31 mouse cellular contexts compared by ENCODE assay signal in the genomic region with DNA sequence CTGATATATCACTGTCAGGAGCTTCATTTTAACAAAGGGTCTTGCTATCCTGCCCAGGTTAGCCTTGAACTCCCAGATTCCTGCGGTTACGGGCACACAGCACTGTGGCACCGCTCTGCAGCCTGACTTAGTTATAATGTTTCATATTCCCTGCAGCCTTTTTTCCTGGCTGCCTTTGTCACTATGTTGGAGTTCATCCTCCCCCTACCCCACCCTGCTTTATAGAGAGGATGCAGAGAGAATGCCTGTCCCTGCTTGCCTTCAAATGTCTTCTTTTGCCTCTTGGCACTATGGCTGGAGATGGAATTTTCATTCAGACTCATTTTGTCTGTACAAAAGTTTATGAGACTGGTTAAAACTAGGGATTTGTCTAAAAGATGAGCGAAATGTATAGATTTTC.
"Had no signal": no experiment of that assay in that cellular context is flagged by ENCODE, and none has a peak within 500 bp of the region (broad histone marks: within the 10 kb centered on the region; RNA-seq: fewer than 3 reads in every experiment).

No protein-coding gene starts in this region.

- H3K27me3 ChIP-seq: limb, embryonic 12.5 days; limb, embryonic 13.5 days; limb, embryonic 15.5 days; liver, embryonic 12.5 days; liver, embryonic 13.5 days; liver, embryonic 15.5 days; lung, embryonic 15.5 days; midbrain, embryonic 12.5 days; midbrain, embryonic 13.5 days; midbrain, embryonic 15.5 days had no signal

- H3K36me3 ChIP-seq: limb, embryonic 12.5 days; limb, embryonic 13.5 days; limb, embryonic 15.5 days; liver, embryonic 12.5 days; liver, embryonic 13.5 days; liver, embryonic 15.5 days; lung, embryonic 15.5 days; midbrain, embryonic 10.5 days; midbrain, embryonic 12.5 days; midbrain, embryonic 13.5 days; midbrain, embryonic 15.5 days had no signal

- H3K4me1 ChIP-seq: limb, embryonic 12.5 days; limb, embryonic 13.5 days; limb, embryonic 15.5 days; liver, embryonic 12.5 days; liver, embryonic 13.5 days; liver, embryonic 15.5 days; lung, embryonic 15.5 days; midbrain, embryonic 10.5 days; midbrain, embryonic 12.5 days; midbrain, embryonic 13.5 days; midbrain, embryonic 15.5 days had no signal

- H3K9me3 ChIP-seq: limb, embryonic 12.5 days; limb, embryonic 13.5 days; limb, embryonic 15.5 days; liver, embryonic 12.5 days; liver, embryonic 13.5 days; liver, embryonic 15.5 days; lung, embryonic 15.5 days; midbrain, embryonic 10.5 days; midbrain, embryonic 12.5 days; midbrain, embryonic 13.5 days; midbrain, embryonic 15.5 days had no signal

- H3K4me3 ChIP-seq: left cerebral cortex, adult 2 months; limb, embryonic 12.5 days; limb, embryonic 13.5 days; limb, embryonic 15.5 days; liver, embryonic 12.5 days; liver, embryonic 13.5 days; liver, embryonic 15.5 days; lung, embryonic 15.5 days; megakaryocyte, embryonic 14.5 days; midbrain, embryonic 10.5 days; midbrain, embryonic 12.5 days; midbrain, embryonic 13.5 days; midbrain, embryonic 15.5 days; myocyte had no signal

- DNase-seq: left cerebral cortex, postnatal 4 days; liver; liver, embryonic 13.5 days; liver, postnatal 0 days; lung, adult 18-20 months; lung, adult 2 months; lung, embryonic 14.5 days; lung, postnatal 10 days; lung, postnatal 14 days; lung, postnatal 36 days; lung, postnatal 4 days; midbrain, embryonic 14.5 days had no signal

- ATAC-seq: liver, embryonic 12.5 days; liver, postnatal 0 days; lung, postnatal 0 days; midbrain, embryonic 13.5 days; midbrain, embryonic 15.5 days; midbrain, embryonic 16.5 days had no signal

- H3K27ac ChIP-seq: left cerebral cortex, adult 2 months; limb, embryonic 12.5 days; limb, embryonic 13.5 days; limb, embryonic 15.5 days; liver, embryonic 12.5 days; liver, embryonic 13.5 days; liver, embryonic 14.5 days; liver, embryonic 15.5 days; lung, embryonic 15.5 days; macrophage; midbrain, embryonic 10.5 days; midbrain, embryonic 12.5 days; midbrain, embryonic 13.5 days; midbrain, embryonic 15.5 days had no signal

- H3K9ac ChIP-seq: limb, embryonic 12.5 days; limb, embryonic 13.5 days; limb, embryonic 15.5 days; liver, embryonic 12.5 days; liver, embryonic 13.5 days; liver, embryonic 14.5 days; liver, embryonic 15.5 days; liver, postnatal 0 days; lung, embryonic 14.5 days; lung, embryonic 15.5 days; midbrain, embryonic 12.5 days; midbrain, embryonic 13.5 days; midbrain, embryonic 15.5 days had no signal

- H3K4me2 ChIP-seq: limb, embryonic 12.5 days; limb, embryonic 13.5 days; limb, embryonic 15.5 days; liver, embryonic 11.5 days; liver, embryonic 12.5 days; liver, embryonic 13.5 days; liver, embryonic 15.5 days; lung, embryonic 14.5 days; lung, embryonic 15.5 days; midbrain, embryonic 11.5 days; midbrain, embryonic 12.5 days; midbrain, embryonic 13.5 days; midbrain, embryonic 15.5 days had no signal
